ENCODE assay signal across 24 mouse cellular contexts in the genomic region with DNA sequence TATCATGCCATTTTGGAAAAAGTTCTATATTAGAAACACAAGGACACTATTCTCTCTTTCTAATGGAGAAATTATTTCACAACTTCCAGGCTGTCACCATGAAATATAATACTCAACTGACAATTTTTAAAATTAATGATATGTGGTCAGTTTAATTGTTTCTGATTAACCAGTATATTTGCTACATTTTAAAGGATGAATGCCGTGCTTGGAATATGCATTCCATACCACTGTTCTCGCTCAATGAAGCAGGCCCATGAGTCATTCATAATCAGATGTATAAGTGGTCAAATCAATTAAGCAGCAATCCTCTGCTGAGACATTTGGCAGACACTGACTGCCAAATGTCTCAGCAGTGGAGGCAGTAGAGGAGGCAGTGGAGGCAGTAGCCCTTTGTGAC.
DNase-seq lines count a peak whose midpoint lies in the region; ATAC-seq and TF ChIP-seq lines count a peak whose summit lies in the region.
"Had no signal": no experiment of that assay in that cellular context is flagged by ENCODE, and none has a peak within 500 bp of the region (broad histone marks: within the 10 kb centered on the region; RNA-seq: fewer than 3 reads in every experiment).

No protein-coding gene starts in this region.

- H3K4me3 ChIP-seq in MEL (ENCODE audit: control insufficient read depth in 1 of 2, insufficient read depth in 1 of 2, low read depth in 2 of 2, low read length in 2 of 2): no peak overlapping the region
- H3K4me3 ChIP-seq in forebrain, embryonic 15.5 days: no peak overlapping the region

- no peaks in the 10 kb centered on the region for H3K79me2 ChIP-seq in MEL (ENCODE audit: control insufficient read depth, insufficient read depth, low read length, poor library complexity)

- H3K36me3 ChIP-seq in MEL (ENCODE audit: control insufficient read depth in 1 of 2, insufficient read depth in 2 of 2, low read length in 2 of 2): no peaks in the 10 kb centered on the region
- H3K36me3 ChIP-seq in forebrain, embryonic 15.5 days: no peaks in the 10 kb centered on the region

- no peak for TF ChIP-seq EP300 in MEL (IDR thresholded peaks at IDR 0.05; ENCODE audit: low read depth in 1 of 2, low read length in 2 of 2)

- WGBS in forebrain, embryonic 15.5 days: 77% methylated on average over 2 of the region's 2 CpGs

- TF ChIP-seq POLR2A in MEL (IDR thresholded peaks at IDR 0.05; ENCODE audit: control insufficient read depth in 1 of 2, insufficient read depth in 1 of 2, low read depth in 1 of 2, low read length in 2 of 2, poor library complexity in 1 of 2): no peak

- H3K27me3 ChIP-seq in MEL (ENCODE audit: control insufficient read depth in 1 of 2, insufficient read depth in 2 of 2, low read length in 2 of 2): no peaks in the 10 kb centered on the region
- no peaks in the 10 kb centered on the region for H3K27me3 ChIP-seq in forebrain, embryonic 15.5 days
- H3K27me3 ChIP-seq: CH12.LX, Patski had no signal

- no peak overlapping the region for H3K27ac ChIP-seq in MEL (ENCODE audit: control insufficient read depth, low read depth, low read length)
- no peak overlapping the region for H3K27ac ChIP-seq in forebrain, embryonic 15.5 days (replicated peaks)

- no peaks in the 10 kb centered on the region for H3K4me1 ChIP-seq in MEL (ENCODE audit: control insufficient read depth in 1 of 2, insufficient read depth in 2 of 2, low read length in 2 of 2)
- H3K4me1 ChIP-seq in forebrain, embryonic 15.5 days: no peaks in the 10 kb centered on the region

- no peak for TF ChIP-seq RAD21 in MEL (IDR thresholded peaks at IDR 0.05; ENCODE audit: low read depth, low read length)

- no peak for TF ChIP-seq CTCF in MEL (IDR thresholded peaks at IDR 0.05 in 2 of 3, conservative IDR thresholded peaks at IDR 0.05 in 1 of 3; ENCODE audit: control insufficient read depth in 1 of 3, insufficient read depth in 1 of 3, low read depth in 2 of 3, low read length in 3 of 3, poor library complexity in 1 of 3, severe bottlenecking in 1 of 3)

- no peak for ATAC-seq in forebrain, embryonic 15.5 days (replicated peaks)
- ATAC-seq: activated CD4-positive, CD25-positive, alpha-beta regulatory T cell, adult 4 months; CD4-positive, CD25-positive, alpha-beta regulatory T cell, adult 4 months; Patski had no signal

- DNase-seq in MEL (ENCODE audit: low read depth, low spot score): no peak
- DNase-seq in Muller cell, postnatal 12 days (ENCODE audit: inconsistent ontology term): peak; percentile 97
- peak; percentile 34 for DNase-seq in retina, embryonic 14.5 days (ENCODE audit: low spot score)
- DNase-seq in retina, postnatal 1 day: peak; percentile 31
- DNase-seq in cerebellum, postnatal 36 days: no peak
- DNase-seq in liver: no peak
- no peak for DNase-seq in left cerebral cortex, adult 11 months (ENCODE audit: low spot score)
- DNase-seq: adrenal gland, adult 2 months; adrenal gland, adult 8-10 months; adrenal gland, postnatal 10 days; adrenal gland, postnatal 14 days; adrenal gland, postnatal 25 days; adrenal gland, postnatal 36 days; B cell, adult 2 months; cerebellum, adult 11 months; cerebellum, adult 11-12 months; cerebellum, adult 18-20 months; cerebellum, adult 2 months had no signal

- H3K4me2 ChIP-seq in forebrain, embryonic 15.5 days (replicated peaks): no peak overlapping the region

- no peak overlapping the region for H3K9ac ChIP-seq in MEL (ENCODE audit: control insufficient read depth, low read depth, low read length, poor library complexity, severe bottlenecking)
- H3K9ac ChIP-seq in forebrain, embryonic 15.5 days (replicated peaks): no peak overlapping the region

- no peaks in the 10 kb centered on the region for H3K9me3 ChIP-seq in MEL (replicated peaks; ENCODE audit: insufficient read depth, low read length)
- H3K9me3 ChIP-seq in forebrain, embryonic 15.5 days: no peaks in the 10 kb centered on the region
- H3K9me3 ChIP-seq: G1E had no signal

TF ChIP-seq in MEL, 35 proteins besides CTCF, POLR2A, EP300 and RAD21:
- TF ChIP-seq MAX (IDR thresholded peaks at IDR 0.05; ENCODE audit: low read length) (no peak), USF2 (IDR thresholded peaks at IDR 0.05; ENCODE audit: borderline replicate concordance in 1 of 2, insufficient read depth in 1 of 2, low read depth in 1 of 2, low read length in 2 of 2) (0 out of 4 replicates have a peak, but pooled peaks of 1 of the 2 experiments have one; percentile 2), E2F4 (IDR thresholded peaks at IDR 0.05; ENCODE audit: borderline replicate concordance, low read depth, low read length) (0 out of 2 replicates have a peak, but pooled peaks have one; percentile 9)

Comparison
In these comparisons a context has a peak if more than half of its experiments do, and no peak if none do; other contexts are left out.
1. DNase-seq: peak in Muller cell, postnatal 12 days (single experiment), retina, embryonic 14.5 days (single experiment) and retina, postnatal 1 day (single experiment); none in MEL (single experiment), cerebellum, postnatal 36 days (0 of 2), liver (single experiment) and left cerebral cortex, adult 11 months (single experiment).